Mouse (Mus musculus) C2C12 (cell line): Measurements from ENCODE around the gene Ggt5. TPM values are rescaled to one million over a fixed set of nuclear protein-coding genes. Genes with fewer than 3 reads are reported as not detected.

Experiments used
- H3K27me3 ChIP-seq: one replicate; pipeline ENCODE4 v1.6.1; 2011; ENCODE audit not compliant: control insufficient read depth, insufficient read depth, insufficient read length
- H3K36me3 ChIP-seq: one replicate; pipeline ENCODE4 v1.6.1; 2011; ENCODE audit not compliant: control insufficient read depth, insufficient read depth
- H3K4me3 ChIP-seq: one replicate; pipeline ENCODE4 v1.5.1; 2011; ENCODE audit warnings: mild to moderate bottlenecking, control low read depth; ENCODE audit not compliant: poor library complexity, insufficient read depth, severe bottlenecking
- H3K79me2 ChIP-seq: one replicate; pipeline ENCODE4 v1.6.1; 2011; ENCODE audit not compliant: control insufficient read depth, insufficient read depth
- H3K79me3 ChIP-seq: one replicate; pipeline ENCODE4 v1.6.1; 2011; ENCODE audit warnings: low read depth, control low read depth
- H3ac ChIP-seq: one replicate; pipeline ENCODE3; 2011; ENCODE audit warnings: low read depth; ENCODE audit not compliant: control insufficient read depth, insufficient read length
- CEBPB ChIP-seq: IDR thresholded peaks from one replicate; pipeline ENCODE4 v1.6.1; 2011; ENCODE audit warnings: low read depth, mild to moderate bottlenecking, control low read depth, moderate library complexity
- CTCF ChIP-seq: IDR thresholded peaks from one replicate; pipeline ENCODE4 v1.5.1; 2011; ENCODE audit not compliant: control insufficient read depth, insufficient read depth, insufficient read length
- FOSL1 ChIP-seq: IDR thresholded peaks from one replicate; pipeline ENCODE4 v1.8.0; 2011; ENCODE audit warnings: mild to moderate bottlenecking, low read length; ENCODE audit not compliant: poor library complexity, insufficient read depth, severe bottlenecking
- MAX ChIP-seq: IDR thresholded peaks from one replicate; pipeline ENCODE4 v1.6.1; 2011; ENCODE audit warnings: mild to moderate bottlenecking, control low read depth
- MYOD1 ChIP-seq: IDR thresholded peaks from one replicate; pipeline ENCODE4 v1.6.1; 2011; ENCODE audit warnings: low read depth; ENCODE audit not compliant: control insufficient read depth, insufficient read length
- MYOG ChIP-seq: IDR thresholded peaks from one replicate; pipeline ENCODE4 v1.6.1; 2011; ENCODE audit not compliant: control insufficient read depth, insufficient read length; ENCODE audit errors: extremely low read depth
- USF1 ChIP-seq: IDR thresholded peaks from one replicate; pipeline ENCODE4 v1.6.1; 2011; ENCODE audit warnings: low read depth, mild to moderate bottlenecking, control low read depth, moderate library complexity
- polyA plus RNA-seq: library from polyadenylated mRNA; unstranded; fragments of >200 nt; fragmentation: generic; extraction: Trizol; gene quantifications from one replicate; pipeline ENCODE4 v1.2.1, GENCODE M21; 2012; ENCODE audit warnings: missing spikeins

Gene Ggt5
- polyA plus RNA-seq, 1 experiment = not detected

GRCm38 (mm10) chr10:75661876-75662275, 72.7 kb downstream of the Ggt5 start:
- H3ac ChIP-seq = no peak overlapping the region
- TF ChIP-seq FOSL1 (no peak), CTCF (no peak), USF1 (no peak), MYOD1 (no peak), MAX (no peak), MYOG (no peak), CEBPB (no peak)
- H3K79me3 ChIP-seq = peaks cover 2% of the 10 kb centered on the region
- no peak overlapping the region for H3K4me3 ChIP-seq
- no peaks in the 10 kb centered on the region for H3K27me3 ChIP-seq
- peaks cover 7% of the 10 kb centered on the region for H3K79me2 ChIP-seq
- peaks cover 35% of the 10 kb centered on the region for H3K36me3 ChIP-seq

GRCm38 (mm10) chr10:75662575-75662974, 73.4 kb downstream of the Ggt5 start:
- H3K36me3 ChIP-seq = peaks cover 28% of the 10 kb centered on the region
- H3K4me3 ChIP-seq = no peak overlapping the region
- H3ac ChIP-seq = no peak overlapping the region
- peaks cover 11% of the 10 kb centered on the region for H3K79me2 ChIP-seq
- no peaks in the 10 kb centered on the region for H3K27me3 ChIP-seq
- H3K79me3 ChIP-seq = peaks cover 2% of the 10 kb centered on the region
- TF ChIP-seq MYOG = no peak
- no peak for TF ChIP-seq MYOD1
- no peak for TF ChIP-seq CEBPB
- no peak for TF ChIP-seq MAX
- TF ChIP-seq FOSL1 = no peak
- no peak for TF ChIP-seq CTCF
- no peak for TF ChIP-seq USF1

- Histone ChIP-seq H3K79me3 (peaks cover 2% of the 10 kb centered on the region), H3K79me2 (peaks cover 11% of the 10 kb centered on the region), H3ac (no peak overlapping the region), H3K4me3 (no peak overlapping the region), H3K36me3 (peaks cover 20% of the 10 kb centered on the region), H3K27me3 (no peaks in the 10 kb centered on the region)
- TF ChIP-seq USF1 (no peak), FOSL1 (no peak), MAX (no peak), CTCF (no peak), MYOG (no peak), CEBPB (no peak), MYOD1 (no peak)
Observed at GRCm38 (mm10) chr10:75664673-75665270, 75.6 kb downstream of the Ggt5 start.

GRCm38 (mm10) chr10:75666451-75667030, 77.4 kb downstream of the Ggt5 start:
- H3K79me2 ChIP-seq = peaks cover 11% of the 10 kb centered on the region
- no peaks in the 10 kb centered on the region for H3K27me3 ChIP-seq
- H3K4me3 ChIP-seq = peak overlapping the region; percentile 44
- H3ac ChIP-seq = no peak overlapping the region
- H3K79me3 ChIP-seq = peaks cover 2% of the 10 kb centered on the region
- TF ChIP-seq FOSL1 (no peak), CEBPB (no peak), MYOG (no peak), CTCF (no peak), MAX (no peak), MYOD1 (no peak), USF1 (no peak)
- peaks cover 16% of the 10 kb centered on the region for H3K36me3 ChIP-seq

Other genes starting within 250 kb of the Ggt5 start
- gene Upb1, start 188.2 kb upstream of the Ggt5 start, polyA plus RNA-seq = 0.06 TPM
- gene Snrpd3, start 71.8 kb upstream of the Ggt5 start, polyA plus RNA-seq = 358 TPM
- 15.7 TPM for gene Gucd1, start 71.4 kb upstream of the Ggt5 start, polyA plus RNA-seq
- 3.8 TPM for gene Lrrc75b, start 29.0 kb upstream of the Ggt5 start, polyA plus RNA-seq
- gene Ggt1, start 27.7 kb upstream of the Ggt5 start, polyA plus RNA-seq = 0.12 TPM
- 0.04 TPM for gene Susd2, start 54.7 kb downstream of the Ggt5 start, polyA plus RNA-seq
- 24.5 TPM for gene Cabin1, start 175.0 kb downstream of the Ggt5 start, polyA plus RNA-seq
- gene Ddt, start 184.1 kb downstream of the Ggt5 start, polyA plus RNA-seq = 27.9 TPM
- not detected for gene Gm20441, start 191.6 kb downstream of the Ggt5 start, polyA plus RNA-seq
- 0.13 TPM for gene Gstt3, start 192.1 kb downstream of the Ggt5 start, polyA plus RNA-seq
- gene Gstt1, start 209.2 kb downstream of the Ggt5 start, polyA plus RNA-seq = 0.76 TPM
- not detected for gene Gstt4, start 233.2 kb downstream of the Ggt5 start, polyA plus RNA-seq
- 0.49 TPM for gene Gstt2, start 248.1 kb downstream of the Ggt5 start, polyA plus RNA-seq